Mouse (Mus musculus) megakaryocyte, adult 5-6 weeks (primary cell): Measurements from ENCODE around the gene Wfdc16. TPM values are rescaled to one million over a fixed set of nuclear protein-coding genes. Genes with fewer than 3 reads are reported as not detected.
"Not testable (repeated sequence)": the region's sequence is repeated elsewhere in the genome, so short reads cannot be mapped to it uniquely, and the experiment has no call there.

Source experiments
- ATAC-seq: 2 replicates; pipeline ENCODE4 v1.8.0; 2016; ENCODE audit warnings: mild to moderate bottlenecking, inconsistent platforms; ENCODE audit not compliant: poor library complexity, severe bottlenecking
- total RNA-seq, 2 experiments: library from RNA; stranded (forward) in 1 of 2; stranded (reverse) in 1 of 2; fragments of 153-499, 151-499 nt in 1 of 2; fragments of 221-1000, 200-1000 nt in 1 of 2; gene quantifications; 2 replicates each; pipeline versions ENCODE4 v1.2.3 to v1.2.4; 2015 to 2017

Wfdc16 gene
- total RNA-seq, 2 experiments from 2014 or later = not detected

- ATAC-seq = no peak
Measured at GRCm38 (mm10) chr2:164603482-164603881, 35.1 kb downstream of the Wfdc16 start.

GRCm38 (mm10) chr2:164600179-164600578 is 38.4 kb downstream of the Wfdc16 start:
- no peak for ATAC-seq

GRCm38 (mm10) chr2:164593494-164593893 is 45.1 kb downstream of the Wfdc16 start, which contains the start of gene Eppin:
TSS of gene Eppin (minus strand) at chr2:164593594.
- no peak for ATAC-seq

GRCm38 (mm10) chr2:164592014-164592413 is 46.6 kb downstream of the Wfdc16 start:
- ATAC-seq = peak; percentile 59

- not testable (repeated sequence) for ATAC-seq
Measured at GRCm38 (mm10) chr2:164585025-164585725, 53.4 kb downstream of the Wfdc16 start, which contains the start of gene Wfdc6a. TSS of gene Wfdc6a (minus strand) at chr2:164585447.

Other genes with a start within 250 kb of the Wfdc16 start
Only the 30 nearest of the 34 such genes appear.
- 0.76 and 0.82 TPM in 2 replicates for gene Sdc4, start 194.9 kb downstream of the Wfdc16 start, total RNA-seq (2015)
- gene Sdc4, start 194.9 kb downstream of the Wfdc16 start, total RNA-seq (2017) = 0.49 and 0.88 TPM in 2 replicates
- 50.9 and 52.3 TPM in 2 replicates for gene Sys1, start 181.8 kb downstream of the Wfdc16 start, total RNA-seq (2015)
- 14.9 and 20.2 TPM in 2 replicates for gene Sys1, start 181.8 kb downstream of the Wfdc16 start, total RNA-seq (2017)
- not detected in 2 replicates for gene Gm20458, start 177.8 kb downstream of the Wfdc16 start, total RNA-seq (2015)
- not detected in 2 replicates for gene Gm20458, start 177.8 kb downstream of the Wfdc16 start, total RNA-seq (2017)
- not detected in 2 replicates for gene Trp53tg5, start 165.1 kb downstream of the Wfdc16 start, total RNA-seq (2015)
- not detected in 2 replicates for gene Trp53tg5, start 165.1 kb downstream of the Wfdc16 start, total RNA-seq (2017)
- gene Dbndd2, start 152.7 kb downstream of the Wfdc16 start, total RNA-seq (2015) = 3.2 and 7.9 TPM in 2 replicates
- 1.4 and 2.0 TPM in 2 replicates for gene Dbndd2, start 152.7 kb downstream of the Wfdc16 start, total RNA-seq (2017)
- gene Pigt, start 141.3 kb downstream of the Wfdc16 start, total RNA-seq (2015) = 69.0 and 70.8 TPM in 2 replicates
- gene Pigt, start 141.3 kb downstream of the Wfdc16 start, total RNA-seq (2017) = 30.8 and 43.0 TPM in 2 replicates
- gene Wfdc2, start 76.4 kb downstream of the Wfdc16 start, total RNA-seq (2015) = not detected in 2 replicates
- gene Wfdc2, start 76.4 kb downstream of the Wfdc16 start, total RNA-seq (2017) = not detected in 2 replicates
- not detected in 2 replicates for gene Spint3, start 65.3 kb downstream of the Wfdc16 start, total RNA-seq (2015)
- gene Spint3, start 65.3 kb downstream of the Wfdc16 start, total RNA-seq (2017) = not detected in 2 replicates
- gene Wfdc6a, start 53.3 kb downstream of the Wfdc16 start, total RNA-seq (2015) = not detected in 2 replicates
- not detected in 2 replicates for gene Wfdc6a, start 53.3 kb downstream of the Wfdc16 start, total RNA-seq (2017)
- not detected in 2 replicates for gene Eppin, start 45.2 kb downstream of the Wfdc16 start, total RNA-seq (2015)
- gene Eppin, start 45.2 kb downstream of the Wfdc16 start, total RNA-seq (2017) = not detected in 2 replicates
- gene Wfdc6b, start 25.3 kb downstream of the Wfdc16 start, total RNA-seq (2015) = not detected in 2 replicates
- gene Wfdc6b, start 25.3 kb downstream of the Wfdc16 start, total RNA-seq (2017) = not detected in 2 replicates
- not detected in 2 replicates for gene Wfdc8, start 25.2 kb downstream of the Wfdc16 start, total RNA-seq (2015)
- gene Wfdc8, start 25.2 kb downstream of the Wfdc16 start, total RNA-seq (2017) = not detected in 2 replicates
- gene Wfdc10, start 17.2 kb upstream of the Wfdc16 start, total RNA-seq (2015) = not detected in 2 replicates
- gene Wfdc10, start 17.2 kb upstream of the Wfdc16 start, total RNA-seq (2017) = not detected in 2 replicates
- not detected in 2 replicates for gene Wfdc9, start 17.8 kb upstream of the Wfdc16 start, total RNA-seq (2015)
- not detected in 2 replicates for gene Wfdc9, start 17.8 kb upstream of the Wfdc16 start, total RNA-seq (2017)
- not detected in 2 replicates for gene Wfdc11, start 35.3 kb upstream of the Wfdc16 start, total RNA-seq (2015)
- gene Wfdc11, start 35.3 kb upstream of the Wfdc16 start, total RNA-seq (2017) = not detected in 2 replicates
- gene Wfdc13, start 46.3 kb upstream of the Wfdc16 start, total RNA-seq (2015) = not detected in 2 replicates
- not detected in 2 replicates for gene Wfdc13, start 46.3 kb upstream of the Wfdc16 start, total RNA-seq (2017)
- not detected in 2 replicates for gene Spint4, start 59.7 kb upstream of the Wfdc16 start, total RNA-seq (2015)
- not detected in 2 replicates for gene Spint4, start 59.7 kb upstream of the Wfdc16 start, total RNA-seq (2017)
- not detected in 2 replicates for gene Spint5, start 76.5 kb upstream of the Wfdc16 start, total RNA-seq (2015)
- gene Spint5, start 76.5 kb upstream of the Wfdc16 start, total RNA-seq (2017) = not detected in 2 replicates
- 1.0 TPM in 1 of 2 replicates, not detected in the other for gene Wfdc3, start 107.1 kb upstream of the Wfdc16 start, total RNA-seq (2015)
- gene Wfdc3, start 107.1 kb upstream of the Wfdc16 start, total RNA-seq (2017) = not detected in 2 replicates
- gene Dnttip1, start 107.2 kb upstream of the Wfdc16 start, total RNA-seq (2015) = 27.3 and 28.5 TPM in 2 replicates
- gene Dnttip1, start 107.2 kb upstream of the Wfdc16 start, total RNA-seq (2017) = 18.5 and 27.0 TPM in 2 replicates
- gene Ube2c, start 131.1 kb upstream of the Wfdc16 start, total RNA-seq (2015) = 330 and 340 TPM in 2 replicates
- 228 and 247 TPM in 2 replicates for gene Ube2c, start 131.1 kb upstream of the Wfdc16 start, total RNA-seq (2017)
- not detected in 2 replicates for gene Tnnc2, start 141.2 kb upstream of the Wfdc16 start, total RNA-seq (2015)
- gene Tnnc2, start 141.2 kb upstream of the Wfdc16 start, total RNA-seq (2017) = not detected in 2 replicates
- 5.2 and 5.5 TPM in 2 replicates for gene Snx21, start 147.0 kb upstream of the Wfdc16 start, total RNA-seq (2015)
- 3.2 and 5.0 TPM in 2 replicates for gene Snx21, start 147.0 kb upstream of the Wfdc16 start, total RNA-seq (2017)
- 20.4 and 20.8 TPM in 2 replicates for gene Acot8, start 166.1 kb upstream of the Wfdc16 start, total RNA-seq (2015)
- 28.8 and 28.9 TPM in 2 replicates for gene Acot8, start 166.1 kb upstream of the Wfdc16 start, total RNA-seq (2017)
- gene Zswim3, start 166.3 kb upstream of the Wfdc16 start, total RNA-seq (2015) = 2.3 and 3.4 TPM in 2 replicates
- 1.7 and 3.4 TPM in 2 replicates for gene Zswim3, start 166.3 kb upstream of the Wfdc16 start, total RNA-seq (2017)
- gene Zswim1, start 183.9 kb upstream of the Wfdc16 start, total RNA-seq (2015) = 5.7 and 6.4 TPM in 2 replicates
- gene Zswim1, start 183.9 kb upstream of the Wfdc16 start, total RNA-seq (2017) = 2.9 TPM in 2 replicates
- gene Spata25, start 189.7 kb upstream of the Wfdc16 start, total RNA-seq (2015) = not detected in 2 replicates
- gene Spata25, start 189.7 kb upstream of the Wfdc16 start, total RNA-seq (2017) = not detected in 2 replicates
- gene Ctsa, start 194.1 kb upstream of the Wfdc16 start, total RNA-seq (2015) = 192 and 200 TPM in 2 replicates
- 224 and 228 TPM in 2 replicates for gene Ctsa, start 194.1 kb upstream of the Wfdc16 start, total RNA-seq (2017)
- gene Neurl2, start 194.7 kb upstream of the Wfdc16 start, total RNA-seq (2015) = 2.7 and 3.4 TPM in 2 replicates
- gene Neurl2, start 194.7 kb upstream of the Wfdc16 start, total RNA-seq (2017) = 1.6 and 1.8 TPM in 2 replicates
- 3.8 and 7.1 TPM in 2 replicates for gene Pltp, start 218.9 kb upstream of the Wfdc16 start, total RNA-seq (2015)
- 1.8 and 3.6 TPM in 2 replicates for gene Pltp, start 218.9 kb upstream of the Wfdc16 start, total RNA-seq (2017)